Mouse (Mus musculus) MEL (cell line): ENCODE measurements at regions not wholly inside any gene's neighbourhood (a gene's known extent, or its start where the extent isn't known, plus 50 kb on each side); places are given as distances from the start of the nearest gene placed in this dataset.

ENCODE experiments used
- CTCF ChIP-seq, 3 experiments: IDR thresholded peaks in 2 of 3; conservative IDR thresholded peaks in 1 of 3; 2 replicates each; pipeline ENCODE4 v1.5.1; 2011 to 2012; ENCODE audit warnings: low read length in 3 of 3, low read depth in 2 of 3, mild to moderate bottlenecking in 2 of 3, improper control_type of control experiment in 1 of 3, inconsistent platforms in 1 of 3, mixed read lengths in 1 of 3, moderate library complexity in 1 of 3; ENCODE audit not compliant: control insufficient read depth in 1 of 3, insufficient read depth in 1 of 3, poor library complexity in 1 of 3, severe bottlenecking in 1 of 3
- KAT2A ChIP-seq: conservative IDR thresholded peaks from 2 replicates; pipeline ENCODE4 v1.6.1; 2012; ENCODE audit warnings: low read depth, low read length, improper control_type of control experiment, inconsistent platforms
- ZKSCAN1 ChIP-seq: IDR thresholded peaks from 2 replicates; pipeline ENCODE4 v1.6.1; 2012; ENCODE audit warnings: low read depth, mild to moderate bottlenecking, inconsistent platforms, low read length, improper control_type of control experiment, moderate library complexity
- ZMIZ1 ChIP-seq: IDR thresholded peaks from 2 replicates; pipeline ENCODE4 v1.6.1; 2012; ENCODE audit warnings: low read depth, mild to moderate bottlenecking, inconsistent platforms, low read length, improper control_type of control experiment, moderate library complexity

DNA sequence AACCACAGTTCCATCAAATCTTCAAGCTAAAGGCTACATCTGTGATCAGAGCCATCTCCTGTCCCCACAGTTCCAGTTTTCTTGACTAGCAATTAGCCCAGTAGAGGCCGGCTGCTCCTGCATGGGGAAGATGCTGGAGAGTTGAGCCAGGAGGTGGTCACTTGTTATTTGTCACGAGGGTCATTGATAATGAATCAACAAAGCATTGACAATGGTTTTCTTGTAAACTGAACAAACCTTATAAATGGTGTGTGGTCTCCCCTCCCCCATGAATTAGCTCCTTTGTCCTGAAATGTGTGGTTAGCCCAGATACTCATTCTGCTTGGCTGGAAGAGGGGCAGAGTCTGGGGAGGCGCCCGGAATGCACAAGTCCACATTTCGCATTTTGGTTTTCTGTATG is 208.9 kb upstream of the Sox2 start:
- no peak for TF ChIP-seq ZKSCAN1
- TF ChIP-seq ZMIZ1, result no peak
- TF ChIP-seq CTCF (IDR thresholded peaks at IDR 0.05 in 2 of 3, conservative IDR thresholded peaks at IDR 0.05 in 1 of 3; ENCODE audit: control insufficient read depth in 1 of 3, insufficient read depth in 1 of 3, low read depth in 2 of 3, low read length in 3 of 3, poor library complexity in 1 of 3, severe bottlenecking in 1 of 3), result no peak
- TF ChIP-seq KAT2A, result no peak
